Comparison of ENCODE assay signal across 24 mouse cellular contexts in genomic region chr14:108935777-108936176, GRCm38 (mm10). TPM values are rescaled to one million over a fixed set of nuclear protein-coding genes. Genes with fewer than 3 reads are reported as not detected.
DNase-seq lines count a peak whose midpoint lies in the region; ATAC-seq and TF ChIP-seq lines count a peak whose summit lies in the region.
"Had no signal": no experiment of that assay in that cellular context is flagged by ENCODE, and none has a peak within 500 bp of the region (broad histone marks: within the 10 kb centered on the region; RNA-seq: fewer than 3 reads in every experiment).

No protein-coding gene starts in this region.

- peak; percentile 11 to 13 for DNase-seq in cerebellum, postnatal 14 days
- DNase-seq in cerebellum, adult 9-11 months: no peak
- peak; percentile 2 for DNase-seq in kidney, postnatal 0 days (ENCODE audit: low spot score)
- DNase-seq in 416B (ENCODE audit: low read depth): peak; percentile 25
- DNase-seq in brain, adult 2 months (ENCODE audit: low read depth, low spot score): peak; percentile 39
- DNase-seq in urinary bladder, adult 18-20 months (ENCODE audit: low spot score in 2 of 2): no peak
- DNase-seq: adrenal gland, postnatal 10 days; B cell, adult 2 months; gastrocnemius, postnatal 25 days; heart, adult 18-20 months; heart, postnatal 4 days; kidney, adult 8-10 months; kidney, postnatal 25 days; lung, postnatal 4 days; right cerebral cortex, adult 18-20 months; right cerebral cortex, postnatal 4 days; thymus, postnatal 25 days had no signal

- peak; percentile 48 for TF ChIP-seq CTCF in kidney, postnatal 0 days (IDR thresholded peaks at IDR 0.05; ENCODE audit: low read depth)

- no peaks in the 10 kb centered on the region for H3K9me3 ChIP-seq in kidney, postnatal 0 days (replicated peaks; ENCODE audit: low read length)
- H3K9me3 ChIP-seq in kidney, embryonic 16.5 days (ENCODE audit: low read length): no peaks in the 10 kb centered on the region
- H3K9me3 ChIP-seq: embryonic facial prominence, embryonic 15.5 days; hindbrain, embryonic 15.5 days; intestine, embryonic 15.5 days; lung, embryonic 15.5 days; neural tube, embryonic 15.5 days had no signal

- H3K4me3 ChIP-seq in kidney, postnatal 0 days (replicated peaks; ENCODE audit: low read depth, low read length): no peak overlapping the region
- no peak overlapping the region for H3K4me3 ChIP-seq in kidney, embryonic 16.5 days (ENCODE audit: low read length)
- H3K4me3 ChIP-seq: embryonic facial prominence, embryonic 15.5 days; hindbrain, embryonic 15.5 days; intestine, embryonic 15.5 days; lung, embryonic 15.5 days; neural tube, embryonic 15.5 days had no signal

- H3K4me2 ChIP-seq in kidney, postnatal 0 days (ENCODE audit: low read length): no peak overlapping the region
- H3K4me2 ChIP-seq in kidney, embryonic 16.5 days (replicated peaks; ENCODE audit: low read depth, low read length): no peak overlapping the region
- H3K4me2 ChIP-seq: embryonic facial prominence, embryonic 15.5 days; hindbrain, embryonic 15.5 days; intestine, embryonic 15.5 days; lung, embryonic 15.5 days; neural tube, embryonic 15.5 days had no signal

- H3K27me3 ChIP-seq in kidney, postnatal 0 days (ENCODE audit: insufficient read depth, low read length): no peaks in the 10 kb centered on the region
- H3K27me3 ChIP-seq in kidney, embryonic 16.5 days (ENCODE audit: insufficient read depth, low read length): no peaks in the 10 kb centered on the region
- H3K27me3 ChIP-seq: embryonic facial prominence, embryonic 15.5 days; hindbrain, embryonic 15.5 days; intestine, embryonic 15.5 days; lung, embryonic 15.5 days; neural tube, embryonic 15.5 days had no signal

- no peaks in the 10 kb centered on the region for H3K4me1 ChIP-seq in kidney, postnatal 0 days (replicated peaks; ENCODE audit: insufficient read depth, low read length)
- H3K4me1 ChIP-seq in kidney, embryonic 16.5 days (ENCODE audit: insufficient read depth, low read length): no peaks in the 10 kb centered on the region
- H3K4me1 ChIP-seq: embryonic facial prominence, embryonic 15.5 days; hindbrain, embryonic 15.5 days; intestine, embryonic 15.5 days; lung, embryonic 15.5 days; neural tube, embryonic 15.5 days had no signal

- H3K36me3 ChIP-seq in kidney, postnatal 0 days (ENCODE audit: insufficient read depth, low read length): no peaks in the 10 kb centered on the region
- no peaks in the 10 kb centered on the region for H3K36me3 ChIP-seq in kidney, embryonic 16.5 days (ENCODE audit: insufficient read depth, low read length)
- H3K36me3 ChIP-seq: embryonic facial prominence, embryonic 15.5 days; hindbrain, embryonic 15.5 days; intestine, embryonic 15.5 days; lung, embryonic 15.5 days; neural tube, embryonic 15.5 days had no signal

- no peak overlapping the region for H3K9ac ChIP-seq in kidney, postnatal 0 days (ENCODE audit: low read depth, low read length)
- no peak overlapping the region for H3K9ac ChIP-seq in kidney, embryonic 16.5 days (replicated peaks; ENCODE audit: low read length)
- H3K9ac ChIP-seq: embryonic facial prominence, embryonic 15.5 days; hindbrain, embryonic 15.5 days; intestine, embryonic 15.5 days; liver, embryonic 14.5 days; lung, embryonic 15.5 days; neural tube, embryonic 15.5 days had no signal

- no peak for ATAC-seq in kidney, postnatal 0 days (replicated peaks; ENCODE audit: low FRiP score, low read depth)
- ATAC-seq in kidney, embryonic 16.5 days (ENCODE audit: low FRiP score, low TSS enrichment): no peak
- ATAC-seq: intestine, embryonic 15.5 days had no signal

- no peak overlapping the region for H3K27ac ChIP-seq in kidney, postnatal 0 days
- H3K27ac ChIP-seq in kidney, embryonic 16.5 days (ENCODE audit: low read length): no peak overlapping the region
- H3K27ac ChIP-seq: embryonic facial prominence, embryonic 15.5 days; hindbrain, embryonic 15.5 days; intestine, embryonic 15.5 days; liver, embryonic 14.5 days; lung, embryonic 15.5 days; neural tube, embryonic 15.5 days had no signal

- 62% methylated on average over 1 of the region's 1 CpGs for WGBS in kidney, postnatal 0 days
- 57% methylated on average over 1 of the region's 1 CpGs for WGBS in kidney, embryonic 16.5 days

RNA-seq across cellular contexts. Expression of gene Slitrk1, which starts 21.8 kb away (rescaled TPM):
- polyA plus RNA-seq in kidney, postnatal 0 days (2015; fragmentation: Nextera tagmentation; extraction: Ambion mirVana): 1.0 and 1.2 TPM in 2 replicates
- polyA plus RNA-seq in kidney, embryonic 16.5 days (2015; fragmentation: Nextera tagmentation; extraction: Ambion mirVana): 0.79 and 0.94 TPM in 2 replicates

Comparison
In these comparisons a context has a peak if more than half of its experiments do, and no peak if none do; other contexts are left out.
1. DNase-seq: peak in cerebellum, postnatal 14 days (2 of 2), kidney, postnatal 0 days (single experiment), 416B (single experiment) and brain, adult 2 months (single experiment); none in cerebellum, adult 9-11 months (single experiment) and urinary bladder, adult 18-20 months (0 of 2).